Mouse (Mus musculus) testis, adult 2 months (tissue): ENCODE results near the gene Ftl1.

ENCODE experiments used
- CTCF ChIP-seq: fragments of 200-500 bp; IDR thresholded peaks from 2 replicates; pipeline ENCODE4 v1.5.1; 2012; ENCODE audit warnings: low read depth, mild to moderate bottlenecking, inconsistent platforms, low read length, moderate library complexity; ENCODE audit not compliant: control insufficient read depth, insufficient read depth, insufficient replicate concordance
- POLR2A ChIP-seq: fragments of 200-500 bp; IDR thresholded peaks from 2 replicates; pipeline ENCODE4 v1.6.1; 2012; ENCODE audit warnings: low read depth, mild to moderate bottlenecking, inconsistent platforms, low read length, moderate library complexity; ENCODE audit not compliant: control insufficient read depth

- TF ChIP-seq CTCF = no peak
- no peak for TF ChIP-seq POLR2A
Observed at GRCm38 (mm10) chr7:45458748-45459563, 728 bp downstream of the Ftl1 start.
